Comparison of ENCODE assay signal across 8 mouse cellular contexts in the genomic region with DNA sequence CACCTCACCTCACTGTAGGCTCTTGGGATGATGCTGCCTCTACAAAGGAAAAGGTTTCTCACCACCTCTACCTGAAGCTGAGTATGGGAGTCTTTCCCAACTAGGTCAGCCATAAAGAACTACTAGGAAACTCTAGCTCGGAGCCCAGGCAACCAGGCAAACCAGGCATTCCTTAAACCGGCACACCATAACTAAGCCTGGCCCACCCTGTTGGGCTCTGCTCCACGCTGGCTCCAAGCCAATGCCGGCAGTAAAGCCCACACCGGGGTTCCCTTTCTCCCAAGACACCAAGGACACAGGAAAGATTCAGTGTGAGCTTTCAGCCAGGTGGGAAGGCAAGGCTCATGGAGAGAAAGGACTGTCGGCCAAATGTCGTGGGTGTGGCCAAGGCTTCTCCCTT. TPM values are rescaled to one million over a fixed set of nuclear protein-coding genes. Genes with fewer than 3 reads are reported as not detected.
DNase-seq lines count a peak whose midpoint lies in the region; ATAC-seq and TF ChIP-seq lines count a peak whose summit lies in the region.

No protein-coding gene starts in this region.

- 10% methylated on average over 7 of the region's 7 CpGs for whole genome bisulfite sequencing in forebrain, embryonic 16.5 days
- 7% methylated on average over 7 of the region's 7 CpGs for WGBS in limb, embryonic 15.5 days
- 61% methylated on average over 7 of the region's 7 CpGs for WGBS in liver, postnatal 0 days (ENCODE audit: insufficient replicate concordance)

- H3K4me1 ChIP-seq in forebrain, embryonic 16.5 days (replicated peaks; ENCODE audit: control insufficient read depth, insufficient read depth, low read length) = peaks cover 25% of the 10 kb centered on the region
- H3K4me1 ChIP-seq in limb, embryonic 15.5 days = peaks cover 47% of the 10 kb centered on the region
- peaks cover 36% of the 10 kb centered on the region for H3K4me1 ChIP-seq in liver, postnatal 0 days (ENCODE audit: insufficient read depth)

- H3K4me3 ChIP-seq in layer of hippocampus, adult 2 months = no peak overlapping the region
- no peak overlapping the region for H3K4me3 ChIP-seq in forebrain, embryonic 16.5 days (replicated peaks; ENCODE audit: low read length)
- no peak overlapping the region for H3K4me3 ChIP-seq in limb, embryonic 15.5 days
- H3K4me3 ChIP-seq in liver, postnatal 0 days (ENCODE audit: low read depth, low read length) = no peak overlapping the region

- no peak for TF ChIP-seq EP300 in liver, postnatal 0 days (IDR thresholded peaks at IDR 0.05; ENCODE audit: low read depth)

- peak; percentile 69 for ATAC-seq in forebrain, embryonic 16.5 days
- ATAC-seq in limb, embryonic 15.5 days (ENCODE audit: insufficient number of reproducible peaks, low FRiP score, low TSS enrichment, low read depth) = peak; percentile 49
- ATAC-seq in liver, postnatal 0 days = no peak

- H3K4me2 ChIP-seq in forebrain, embryonic 16.5 days (ENCODE audit: low read length) = no peak overlapping the region
- peak overlapping the region; percentile 29; the same call in 1 of the 2 replicates for H3K4me2 ChIP-seq in limb, embryonic 15.5 days
- H3K4me2 ChIP-seq in liver, postnatal 0 days (ENCODE audit: low read depth, low read length) = no peak overlapping the region

- no peaks in the 10 kb centered on the region for H3K27me3 ChIP-seq in forebrain, embryonic 16.5 days (replicated peaks; ENCODE audit: control insufficient read depth, insufficient read depth, low read length)
- H3K27me3 ChIP-seq in limb, embryonic 15.5 days = no peaks in the 10 kb centered on the region
- H3K27me3 ChIP-seq in liver, postnatal 0 days (ENCODE audit: insufficient read depth, low read length) = no peaks in the 10 kb centered on the region

- H3K27ac ChIP-seq in layer of hippocampus, adult 2 months = peak overlapping the region; percentile 59; the same call in 1 of the 2 replicates
- H3K27ac ChIP-seq in forebrain, embryonic 16.5 days (ENCODE audit: low read length) = peak overlapping the region; percentile 10
- H3K27ac ChIP-seq in limb, embryonic 15.5 days = peak overlapping the region; percentile 77
- H3K27ac ChIP-seq in liver, postnatal 0 days (ENCODE audit: low read depth) = no peak overlapping the region

- no peaks in the 10 kb centered on the region for H3K9me3 ChIP-seq in forebrain, embryonic 16.5 days (ENCODE audit: control insufficient read depth, low read length)
- no peaks in the 10 kb centered on the region for H3K9me3 ChIP-seq in limb, embryonic 15.5 days
- H3K9me3 ChIP-seq in liver, postnatal 0 days (ENCODE audit: low read length) = 0 out of 2 replicates have a peak, but pooled peaks cover 4% of the 10 kb centered on the region

- TF ChIP-seq CTCF in layer of hippocampus, adult 2 months (conservative IDR thresholded peaks at IDR 0.05) = no peak
- TF ChIP-seq CTCF in brain, embryonic 14.5 days (IDR thresholded peaks at IDR 0.05; ENCODE audit: borderline replicate concordance, extremely low read depth, insufficient read depth, insufficient read length) = no peak
- no peak for TF ChIP-seq CTCF in liver, postnatal 0 days (IDR thresholded peaks at IDR 0.05; ENCODE audit: low read depth)

- DNase-seq in layer of hippocampus, adult 2 months (ENCODE audit: low spot score in 2 of 2) = no peak
- DNase-seq in layer of hippocampus, postnatal 10 days (ENCODE audit: low spot score in 2 of 2) = no peak
- DNase-seq in brain, embryonic 14.5 days (ENCODE audit: low read depth) = peak; percentile 80
- no peak for DNase-seq in thymus, postnatal 25 days
- no peak for DNase-seq in spleen, postnatal 10 days (ENCODE audit: low spot score in 2 of 2)
- DNase-seq in liver, postnatal 0 days = no peak

- H3K36me3 ChIP-seq in forebrain, embryonic 16.5 days (ENCODE audit: control insufficient read depth, insufficient read depth) = no peaks in the 10 kb centered on the region
- H3K36me3 ChIP-seq in limb, embryonic 15.5 days = no peaks in the 10 kb centered on the region
- H3K36me3 ChIP-seq in liver, postnatal 0 days (replicated peaks; ENCODE audit: insufficient read depth, low read length) = peaks cover 16% of the 10 kb centered on the region

- no peak overlapping the region for H3K9ac ChIP-seq in forebrain, embryonic 16.5 days (replicated peaks; ENCODE audit: low read depth, low read length)
- H3K9ac ChIP-seq in limb, embryonic 15.5 days = no peak overlapping the region
- no peak overlapping the region for H3K9ac ChIP-seq in liver, postnatal 0 days (replicated peaks)

- TF ChIP-seq POLR2A in brain, embryonic 14.5 days (IDR thresholded peaks at IDR 0.05; ENCODE audit: borderline replicate concordance, extremely low read depth, insufficient read depth, insufficient read length, poor library complexity, severe bottlenecking) = no peak

RNA-seq across cellular contexts. Expression of a gene that starts 37.2 kb away (rescaled TPM):
- 1 to 10 TPM; 2.8 to 3.1 TPM for total RNA-seq in layer of hippocampus, adult 2 months (2021)
- total RNA-seq in layer of hippocampus, postnatal 10 days (2021) = 1 to 10 TPM; 4.0 to 4.2 TPM
- 0.77 and 2.0 TPM in 2 replicates for polyA plus RNA-seq in brain, embryonic 14.5 days (2012; rRNA removed)
- 1.4 and 1.6 TPM in 2 replicates for polyA plus RNA-seq in forebrain, embryonic 16.5 days (2015; fragmentation: Nextera tagmentation; extraction: Ambion mirVana)
- polyA plus RNA-seq in limb, embryonic 15.5 days (2015; fragmentation: Nextera tagmentation; extraction: Ambion mirVana) = 2.7 and 3.9 TPM in 2 replicates
- 0.92 and 1.00 TPM in 2 replicates for polyA plus RNA-seq in liver, postnatal 0 days (2015; fragmentation: Nextera tagmentation; extraction: Ambion mirVana)

RNA-seq across cellular contexts. Expression of a gene that starts 44.6 kb away (rescaled TPM):
- 1 to 10 TPM; 5.9 to 6.1 TPM for total RNA-seq in layer of hippocampus, adult 2 months (2021)
- total RNA-seq in layer of hippocampus, postnatal 10 days (2021) = 1 to 10 TPM; 4.2 to 4.7 TPM
- polyA plus RNA-seq in brain, embryonic 14.5 days (2012; rRNA removed) = 0.45 and 0.93 TPM in 2 replicates
- 0.54 and 0.88 TPM in 2 replicates for polyA plus RNA-seq in forebrain, embryonic 16.5 days (2015; fragmentation: Nextera tagmentation; extraction: Ambion mirVana)
- polyA plus RNA-seq in limb, embryonic 15.5 days (2015; fragmentation: Nextera tagmentation; extraction: Ambion mirVana) = 2.9 and 3.0 TPM in 2 replicates
- polyA plus RNA-seq in liver, postnatal 0 days (2015; fragmentation: Nextera tagmentation; extraction: Ambion mirVana) = 10.2 and 11.8 TPM in 2 replicates
